Comparison of ENCODE assay signal across 8 mouse cellular contexts in the genomic region with DNA sequence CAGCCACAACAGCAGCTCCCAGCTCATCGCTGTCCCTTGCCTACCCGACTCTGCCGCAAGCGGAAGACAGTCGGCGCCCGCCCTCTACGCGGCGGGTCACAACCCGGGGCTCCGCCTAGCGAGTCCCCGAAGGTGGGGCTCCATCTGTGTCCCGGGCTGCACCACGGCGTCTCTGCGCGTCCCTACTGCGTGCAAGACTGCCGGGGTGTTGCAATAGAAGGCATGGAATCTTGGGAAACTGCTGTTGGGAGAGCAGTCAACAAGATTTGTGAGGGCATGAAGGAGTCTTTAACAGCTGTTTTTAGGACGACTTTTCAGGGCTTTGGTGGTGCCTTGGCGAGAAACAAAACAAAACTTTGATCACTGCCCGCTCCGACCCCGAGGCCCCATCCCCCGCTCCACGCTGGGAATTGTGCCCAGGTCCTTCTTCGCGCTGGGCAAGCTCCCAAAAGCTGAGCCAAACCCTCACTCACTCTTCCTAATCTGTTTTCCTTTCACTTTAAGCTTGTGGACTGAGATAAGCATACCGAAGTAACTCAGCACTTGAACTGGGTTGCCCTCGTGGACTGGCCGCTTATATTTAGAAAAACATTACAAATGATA. TPM values are rescaled to one million over a fixed set of nuclear protein-coding genes. Genes with fewer than 3 reads are reported as not detected.
DNase-seq lines count a peak whose midpoint lies in the region; ATAC-seq lines count a peak whose summit lies in the region.

A gene (minus strand): TSS at position 175 of the 603 bp plus-strand sequence.

- H3K27ac ChIP-seq in intestine, embryonic 14.5 days (ENCODE audit: low read depth): peak within 1 kb of the TSS; percentile 59; the same call in 1 of the 2 replicates

- under 1% methylated on average over 33 of the region's 33 CpGs for WGBS in intestine, embryonic 14.5 days

- no peaks in the 10 kb centered on the region for H3K9me3 ChIP-seq in intestine, embryonic 14.5 days (ENCODE audit: control insufficient read depth, low read length)

- ATAC-seq in intestine, embryonic 14.5 days (replicated peaks; ENCODE audit: low FRiP score, low TSS enrichment, low read depth): peak; percentile 91
- peak; percentile 90 for ATAC-seq in megakaryocyte progenitor cell, adult 5-6 weeks (replicated peaks; ENCODE audit: poor library complexity)

- H3K4me1 ChIP-seq in intestine, embryonic 14.5 days (replicated peaks; ENCODE audit: control insufficient read depth, insufficient read depth, low read length): peaks cover 6% of the 10 kb centered on the region; the same call in 1 of the 2 replicates

- intact Hi-C loops in left cerebral cortex, postnatal 10 days (cut with DNase I): no loop called here

- peak within 1 kb of the TSS; percentile 91 for H3K4me2 ChIP-seq in intestine, embryonic 14.5 days (ENCODE audit: low read length)

- peak; percentile 83 to 87 for DNase-seq in adrenal gland, adult 18-20 months (ENCODE audit: low spot score in 2 of 2)
- DNase-seq in embryo, embryonic 11 days: peak; percentile 89
- DNase-seq in gastrocnemius, postnatal 25 days: peak; percentile 94
- DNase-seq in intestine, embryonic 14.5 days (ENCODE audit: low spot score): peak; percentile 87
- DNase-seq in left cerebral cortex, postnatal 10 days (ENCODE audit: extremely low spot score in 1 of 2, low spot score in 2 of 2): peak; percentile 60 to 92
- peak; percentile 74 for DNase-seq in right cerebral cortex, postnatal 14 days
- peak; percentile 77 for DNase-seq in urinary bladder, postnatal 25 days (ENCODE audit: low spot score)

- no peaks in the 10 kb centered on the region for H3K36me3 ChIP-seq in intestine, embryonic 14.5 days (ENCODE audit: control insufficient read depth, insufficient read depth, low read length)

- H3K27me3 ChIP-seq in intestine, embryonic 14.5 days (replicated peaks; ENCODE audit: control insufficient read depth, insufficient read depth, low read length): no peaks in the 10 kb centered on the region

- H3K4me3 ChIP-seq in intestine, embryonic 14.5 days (ENCODE audit: low read depth, low read length): peak within 1 kb of the TSS; percentile 63

- H3K9ac ChIP-seq in intestine, embryonic 14.5 days (ENCODE audit: low read length): peak within 1 kb of the TSS; percentile 51

RNA-seq across cellular contexts. Expression of the gene that starts here (rescaled TPM):
- total RNA-seq in adrenal gland, adult 18-20 months (2021): 100 to 1,000 TPM; 234 to 259 TPM
- total RNA-seq in gastrocnemius, postnatal 25 days (2021): 10 to 100 TPM; 17.3 to 26.6 TPM
- polyA plus RNA-seq in intestine, embryonic 14.5 days (2014; fragmentation: Nextera tagmentation; extraction: Ambion mirVana): 24.7 and 26.3 TPM in 2 replicates
- 10 to 100 TPM; 22.9 to 30.4 TPM for total RNA-seq in left cerebral cortex, postnatal 10 days (2021)
- total RNA-seq in megakaryocyte progenitor cell, adult 5-6 weeks (2015): 30.0 and 33.0 TPM in 2 replicates
- total RNA-seq in megakaryocyte progenitor cell, adult 5-6 weeks (2017): 49.9 and 59.7 TPM in 2 replicates

Comparison
In these comparisons a context has a peak if more than half of its experiments do, and no peak if none do; other contexts are left out.
1. Peak in every context shown above with its lines: DNase-seq, ATAC-seq, H3K4me3 ChIP-seq and H3K27ac ChIP-seq.